Mouse (Mus musculus) olfactory bulb, adult 2 months (tissue): ENCODE measurements at regions not wholly inside any gene's neighbourhood (a gene's known extent, or its start where the extent isn't known, plus 50 kb on each side); places are given as distances from the start of the nearest gene placed in this dataset.

Experiments used
- CTCF ChIP-seq: fragments of 200-500 bp; IDR thresholded peaks from 2 replicates; pipeline ENCODE4 v1.5.1; 2012; ENCODE audit warnings: low read depth, mild to moderate bottlenecking, low read length, moderate library complexity; ENCODE audit not compliant: insufficient read depth
- POLR2A ChIP-seq: fragments of 200-500 bp; IDR thresholded peaks from 2 replicates; pipeline ENCODE4 v1.6.1; 2012; ENCODE audit warnings: mild to moderate bottlenecking, low read depth, low read length, moderate library complexity; ENCODE audit not compliant: insufficient read depth

- no peak for TF ChIP-seq CTCF
- no peak for TF ChIP-seq POLR2A
Observed at GRCm38 (mm10) chr16:42615920-42616319, 259.8 kb upstream of the Zbtb20 start.
